Mouse (Mus musculus) stomach, postnatal 0 days (tissue): ENCODE data around the gene Tcf7.
"Not testable (repeated sequence)": the region's sequence is repeated elsewhere in the genome, so short reads cannot be mapped to it uniquely, and the experiment has no call there.

Experiments
- CTCF ChIP-seq: IDR thresholded peaks from 2 replicates; pipeline ENCODE4 v1.5.1; 2016; ENCODE audit warnings: antibody characterized with exemption, low read depth, mild to moderate bottlenecking, moderate library complexity
- EP300 ChIP-seq: optimal IDR thresholded peaks from 2 replicates; pipeline ENCODE3; 2016; ENCODE audit warnings: antibody characterized with exemption

GRCm38 (mm10) chr11:52221921-52222320, 60.9 kb downstream of the Tcf7 start:
- not testable (repeated sequence) for TF ChIP-seq CTCF, EP300
